Mouse (Mus musculus) C3H10T1/2 (cell line): ENCODE results near the gene Cmtm5. TPM values are rescaled to one million over a fixed set of nuclear protein-coding genes. Genes with fewer than 3 reads are reported as not detected.

Source experiments
- polyA plus RNA-seq, 2 experiments: library from polyadenylated mRNA; unstranded; fragments of >200 nt; fragmentation: generic; extraction: Trizol; gene quantifications; one replicate each; pipeline ENCODE4 v1.2.1; 2012; ENCODE audit warnings: missing spikeins in 2 of 2

The Cmtm5 gene
- polyA plus RNA-seq = not detected

DNA sequence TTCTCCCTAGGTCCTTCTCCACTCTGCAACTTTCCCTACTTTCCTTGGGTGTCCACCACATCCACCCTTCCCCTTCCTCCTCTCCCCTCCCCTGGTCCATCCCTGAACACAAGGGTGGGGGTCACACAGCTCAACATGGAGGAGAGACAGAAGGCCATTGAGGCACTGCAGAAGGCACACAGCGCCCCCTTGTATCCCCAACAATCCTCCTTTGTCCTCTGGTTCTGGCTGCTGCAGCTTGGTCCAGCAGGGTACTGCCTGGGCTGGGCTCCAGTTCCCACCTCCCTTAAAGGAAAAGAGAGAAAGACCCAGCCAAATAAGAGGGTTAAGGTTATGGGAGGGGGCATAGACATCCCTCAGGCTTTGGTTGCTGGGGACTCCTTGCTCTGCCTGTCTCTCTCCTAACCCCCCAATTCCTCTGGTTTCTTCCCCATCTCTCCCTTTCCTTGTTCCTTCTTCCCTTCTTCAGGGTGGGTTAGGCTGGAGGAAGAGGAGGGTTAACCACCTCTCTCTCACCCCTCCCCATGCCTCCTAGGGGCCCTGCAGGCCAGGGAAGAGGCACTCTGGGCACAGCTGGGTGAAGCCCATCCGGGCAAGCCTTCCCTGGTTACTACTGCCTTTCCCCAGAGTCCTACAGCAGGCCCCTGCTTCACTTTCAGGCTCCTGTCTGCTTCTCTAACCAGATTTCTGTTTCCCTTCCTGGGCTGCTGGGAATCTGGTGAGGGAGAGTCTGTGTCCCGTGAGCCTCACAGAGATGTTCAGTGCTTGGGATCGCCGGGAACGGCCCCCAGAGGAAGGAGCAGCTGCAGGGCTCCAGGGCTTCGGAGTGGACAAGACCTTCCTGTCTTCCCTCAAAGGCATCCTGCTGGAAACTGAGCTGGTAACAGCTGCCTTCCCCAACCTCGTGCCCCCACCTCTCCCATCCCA, at the start of gene Cmtm5:
Cmtm5 (plus strand) TSS at position 358 of the 927 bp plus-strand sequence.

DNA sequence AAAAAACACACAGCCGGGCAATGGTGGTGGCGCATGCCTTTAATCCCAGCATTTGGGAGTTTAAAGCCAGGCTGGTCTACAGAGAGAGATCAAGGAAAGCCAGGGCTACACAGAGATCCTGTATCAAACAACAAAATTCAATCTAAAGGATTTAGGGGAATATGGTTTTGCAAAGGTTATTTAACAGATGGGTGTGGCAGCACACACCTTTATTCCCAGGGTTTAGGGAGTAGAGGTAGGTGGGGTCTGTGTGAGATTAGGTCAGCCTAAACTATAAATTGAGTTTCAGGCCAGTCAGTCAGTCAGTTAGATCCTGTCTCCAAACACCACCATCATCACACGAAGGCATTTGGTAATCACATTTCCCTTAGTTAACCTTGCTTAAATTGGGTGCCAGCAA, 43.9 kb upstream of the Cmtm5 start, which contains the start of gene Pabpn1:
Pabpn1 (plus strand) TSS at position 301 of the 400 bp plus-strand sequence.

DNA sequence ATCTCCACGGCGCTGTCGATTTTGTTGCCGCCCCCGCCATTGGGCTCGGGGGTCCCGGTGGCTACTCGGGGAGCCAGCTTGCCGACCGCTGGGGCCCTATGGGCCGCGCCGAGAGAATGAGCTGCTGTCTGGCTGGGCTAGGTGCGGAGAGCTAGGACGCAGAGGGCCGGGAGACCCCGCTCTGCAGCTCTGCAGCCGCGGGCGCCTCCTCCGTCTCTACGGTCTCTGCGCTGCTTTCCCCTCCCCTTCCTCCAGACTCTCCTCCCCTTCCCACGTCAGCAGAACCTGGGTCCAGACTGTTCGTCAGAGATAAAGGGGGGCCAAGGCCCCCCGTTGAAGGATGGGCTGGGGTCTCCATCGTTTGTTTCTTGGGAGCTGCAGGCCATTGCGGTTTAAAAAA, 23.2 kb upstream of the Cmtm5 start, which contains the start of gene Slc22a17:
Slc22a17 (minus strand) TSS at position 247 of the 400 bp plus-strand sequence.

DNA sequence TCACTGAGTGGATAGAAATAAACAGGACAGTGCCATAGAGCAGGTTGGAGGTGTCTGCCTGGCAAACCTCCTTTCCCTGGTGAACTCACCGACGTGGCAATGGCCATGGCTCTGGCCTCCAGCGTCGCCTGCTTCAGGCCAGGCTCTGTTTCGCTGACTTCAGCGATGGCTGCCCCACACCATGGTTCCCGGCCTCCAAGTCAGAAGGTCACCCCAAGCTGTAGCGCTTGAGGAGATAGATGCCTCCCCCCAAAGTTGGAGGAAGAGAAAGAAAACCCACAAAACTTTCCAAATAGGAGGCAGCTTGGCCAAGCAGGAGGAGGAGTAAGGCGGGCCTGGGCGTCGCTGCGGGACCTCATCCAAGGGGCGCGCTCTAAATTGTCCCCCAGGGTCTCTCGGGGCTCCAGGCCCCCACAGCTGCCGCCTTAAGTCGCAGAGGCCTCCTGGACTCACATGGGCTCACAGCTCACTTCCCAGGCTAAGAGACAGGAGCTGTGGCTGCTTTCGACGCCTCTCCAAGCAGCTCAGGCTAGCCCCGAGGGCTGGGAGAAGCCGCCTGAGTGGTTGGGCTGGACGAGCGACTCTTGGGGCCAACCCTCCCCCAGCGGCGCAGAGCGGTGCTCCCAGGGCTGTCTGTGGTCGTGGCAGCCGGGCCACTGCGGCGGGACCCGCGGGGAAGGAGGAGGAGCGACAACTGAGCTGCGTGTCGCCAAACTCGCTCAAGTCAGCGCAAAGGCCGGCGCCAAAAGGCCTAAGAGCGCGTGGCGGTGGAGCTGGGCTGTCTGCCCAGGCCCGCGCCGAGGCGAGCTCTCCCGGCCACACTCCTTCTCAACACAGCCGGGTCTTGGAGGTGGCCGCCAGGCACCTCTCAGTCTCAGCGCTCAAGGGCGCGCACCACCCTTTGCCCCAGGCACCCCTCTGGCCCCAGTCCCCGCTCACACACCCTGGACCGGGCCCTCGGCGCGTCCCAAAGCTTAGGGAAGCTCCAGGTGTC, 10.4 kb upstream of the Cmtm5 start, which contains the start of gene Efs:
Efs (minus strand) TSS at position 778 of the 994 bp plus-strand sequence.

DNA sequence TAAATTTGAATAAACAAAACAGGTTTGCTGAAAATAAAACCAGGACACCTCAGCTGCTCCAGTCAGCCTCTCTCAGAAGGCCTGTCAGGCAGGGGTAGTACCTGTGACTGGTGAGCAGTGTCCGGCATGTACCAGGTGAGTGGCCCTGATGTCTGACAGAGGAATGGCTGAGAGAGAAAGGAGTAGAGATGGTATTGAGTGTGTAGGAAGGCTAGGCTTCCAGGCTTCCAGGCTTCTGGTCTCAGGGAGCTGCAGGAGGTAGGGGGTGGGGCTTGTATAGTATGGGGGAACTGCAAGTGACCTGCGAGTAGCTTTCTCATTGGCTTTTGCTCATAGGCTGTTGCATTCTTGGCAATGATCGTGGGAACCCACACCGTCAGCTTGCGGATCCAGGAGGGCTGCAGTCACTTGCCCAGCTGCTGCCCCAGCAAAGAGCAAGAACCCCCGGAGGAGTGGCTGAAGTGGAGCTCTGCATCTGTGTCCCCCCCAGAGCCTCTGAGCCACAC, 3.4 kb upstream of the Cmtm5 start, which contains the start of gene Il25:
Il25 (plus strand) TSS at position 51 of the 506 bp plus-strand sequence.

DNA sequence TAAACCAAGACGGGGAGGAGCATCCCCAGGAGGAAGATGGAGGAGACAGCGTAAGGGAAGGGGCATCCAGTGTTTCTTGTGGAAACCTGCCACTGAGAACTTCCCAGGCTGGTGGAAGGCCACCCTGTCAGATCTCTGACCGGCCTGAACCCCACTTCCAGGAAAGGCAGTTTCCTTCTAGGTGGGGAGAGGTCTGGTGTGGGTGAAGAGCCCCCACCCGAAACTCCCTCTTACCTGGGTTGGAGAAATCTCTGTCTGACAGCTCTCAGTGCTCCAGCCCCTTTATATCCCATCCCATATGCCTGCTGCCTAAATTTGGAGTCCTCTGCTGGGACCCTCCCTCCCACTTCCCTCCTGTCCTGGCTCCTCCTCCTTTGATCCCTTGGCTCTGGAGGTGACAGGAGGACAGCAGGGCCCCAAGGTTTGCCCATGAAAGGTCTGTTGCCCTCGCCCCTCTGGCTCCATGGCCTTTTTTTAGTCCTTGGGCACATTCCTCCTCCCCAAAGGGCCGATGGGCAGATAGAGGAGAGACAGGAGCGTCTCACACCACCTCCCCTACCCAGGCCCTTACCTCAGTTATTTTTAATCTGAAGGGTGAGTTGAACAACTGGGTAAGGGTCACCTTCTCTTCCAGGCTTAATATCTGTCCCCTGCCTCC, 30.4 kb downstream of the Cmtm5 start, which contains the start of gene Myh6:
Myh6 (minus strand) TSS at position 608 of the 658 bp plus-strand sequence.

DNA sequence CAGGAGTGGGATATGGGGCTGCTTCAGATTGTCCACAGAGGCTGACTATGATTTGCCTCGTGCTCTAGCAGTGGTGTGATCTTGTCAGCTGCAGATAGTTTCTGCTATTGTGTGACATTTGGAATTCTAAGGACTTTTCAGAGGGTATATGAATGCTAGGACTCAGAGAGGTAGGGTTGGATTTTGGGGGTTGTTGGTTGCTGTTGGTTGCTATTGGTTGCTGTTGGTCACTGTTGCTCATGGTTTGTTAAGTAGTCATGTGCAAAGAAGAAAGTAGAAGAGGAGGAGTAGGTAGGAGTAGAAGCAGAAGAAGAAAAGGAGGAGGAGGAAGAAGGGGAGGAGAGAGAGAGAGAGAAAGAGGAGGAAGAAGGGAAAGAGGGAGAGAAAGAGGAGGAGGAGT, 40.6 kb downstream of the Cmtm5 start, which contains the start of gene Gm17428:
Gm17428 (plus strand) TSS at position 301 of the 400 bp plus-strand sequence.

Other genes starting within 250 kb of the Cmtm5 start
- 10 to 100 TPM; 31.4 to 94.4 TPM for gene Acin1, start 249.3 kb upstream of the Cmtm5 start, polyA plus RNA-seq
- under 1 TPM in 1 of 2 experiments, not detected in 1; 0.06 TPM for gene Gm29776, start 237.4 kb upstream of the Cmtm5 start, polyA plus RNA-seq
- not detected for gene Cebpe, start 224.1 kb upstream of the Cmtm5 start, polyA plus RNA-seq
- under 1 TPM in 1 of 2 experiments, not detected in 1; 0.01 TPM for gene Slc7a8, start 154.3 kb upstream of the Cmtm5 start, polyA plus RNA-seq
- gene Rnf212b, start 122.1 kb upstream of the Cmtm5 start, polyA plus RNA-seq = not detected
- 1 to 10 TPM in 1 of 2 experiments, under 1 TPM in 1; 0.33 to 2.6 TPM for gene Homez, start 65.3 kb upstream of the Cmtm5 start, polyA plus RNA-seq
- gene Ppp1r3e, start 58.7 kb upstream of the Cmtm5 start, polyA plus RNA-seq = under 1 TPM; 0.53 to 0.73 TPM
- 10 to 100 TPM in 1 of 2 experiments, 1 to 10 TPM in 1; 2.4 to 13.8 TPM for gene Bcl2l2, start 52.9 kb upstream of the Cmtm5 start, polyA plus RNA-seq
- gene Gm20521, start 52.8 kb upstream of the Cmtm5 start, polyA plus RNA-seq = 1 to 10 TPM in 1 of 2 experiments, under 1 TPM in 1; 0.08 to 1.2 TPM
- 100 to 1,000 TPM in 1 of 2 experiments, 10 to 100 TPM in 1; 99.1 to 108 TPM for gene Pabpn1, start 43.8 kb upstream of the Cmtm5 start, polyA plus RNA-seq
- under 1 TPM; 0.01 to 0.37 TPM for gene Slc22a17, start 23.1 kb upstream of the Cmtm5 start, polyA plus RNA-seq
- under 1 TPM in 1 of 2 experiments, not detected in 1; 0.05 TPM for gene Efs, start 10.1 kb upstream of the Cmtm5 start, polyA plus RNA-seq
- not detected for gene Il25, start 3.6 kb upstream of the Cmtm5 start, polyA plus RNA-seq
- not detected for gene Myh6, start 30.7 kb downstream of the Cmtm5 start, polyA plus RNA-seq
- gene Gm17428, start 40.7 kb downstream of the Cmtm5 start, polyA plus RNA-seq = not detected
- gene Myh7, start 58.4 kb downstream of the Cmtm5 start, polyA plus RNA-seq = under 1 TPM; 0.05 to 0.07 TPM
- 10 to 100 TPM; 11.8 to 40.7 TPM for gene Ngdn, start 79.2 kb downstream of the Cmtm5 start, polyA plus RNA-seq
- gene Zfhx2, start 156.1 kb downstream of the Cmtm5 start, polyA plus RNA-seq = under 1 TPM; 0.08 to 0.59 TPM
- 10 to 100 TPM in 1 of 2 experiments, 1 to 10 TPM in 1; 3.1 to 11.9 TPM for gene Thtpa, start 158.5 kb downstream of the Cmtm5 start, polyA plus RNA-seq
- gene Ap1g2, start 170.3 kb downstream of the Cmtm5 start, polyA plus RNA-seq = 1 to 10 TPM; 4.9 to 6.1 TPM
- under 1 TPM in 1 of 2 experiments, not detected in 1; 0.01 TPM for gene Jph4, start 180.7 kb downstream of the Cmtm5 start, polyA plus RNA-seq